Mouse (Mus musculus): ENCODE results near the gene Rc3h2.

DNA sequence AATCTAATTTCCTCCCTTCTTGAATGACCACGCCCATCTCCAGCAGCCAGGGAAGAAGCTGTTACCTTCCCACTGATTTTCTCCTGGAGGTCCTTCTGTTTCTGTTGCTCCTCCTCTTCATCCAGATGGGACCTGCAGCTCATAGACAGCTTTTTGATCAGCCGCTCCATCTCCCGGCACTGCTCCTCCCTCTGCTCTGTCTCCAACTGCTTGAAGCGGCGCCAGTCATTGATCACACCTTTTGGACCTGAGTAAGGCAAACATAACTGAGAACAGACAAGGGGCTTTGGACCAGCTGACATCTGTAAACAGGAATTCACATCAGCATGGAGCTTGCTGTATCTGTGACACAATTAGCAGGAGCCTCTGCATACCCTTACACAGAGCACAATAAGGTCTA is 67.1 kb downstream of the Rc3h2 start:
- TF ChIP-seq CTCF (IDR thresholded peaks at IDR 0.05; ENCODE audit: low read depth): no peak
- no peak for TF ChIP-seq EP300 (IDR thresholded peaks at IDR 0.05; ENCODE audit: low read depth)

Measured in liver, postnatal 0 days (tissue).